8 mouse cellular contexts compared by ENCODE assay signal in the genomic region with DNA sequence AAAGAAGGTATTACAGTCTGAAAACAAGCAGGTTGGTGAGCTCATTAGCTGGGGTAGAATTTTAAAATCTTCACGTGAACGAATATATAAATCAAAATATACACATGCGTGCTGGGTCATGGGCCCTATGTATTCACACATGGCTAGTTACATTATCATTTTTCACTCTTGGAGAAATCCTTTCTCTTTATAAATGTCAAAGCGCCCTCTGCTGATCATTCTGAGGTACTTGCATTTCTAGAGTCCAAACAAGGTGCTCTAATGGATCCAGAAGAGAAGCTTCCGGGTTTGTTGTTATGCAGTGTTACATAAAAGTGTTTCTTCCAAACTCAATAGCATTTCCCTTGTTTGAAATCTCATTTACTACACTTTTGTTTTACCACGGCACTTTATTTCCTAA. TPM values are rescaled to one million over a fixed set of nuclear protein-coding genes. Genes with fewer than 3 reads are reported as not detected.
DNase-seq lines count a peak whose midpoint lies in the region; ATAC-seq and TF ChIP-seq lines count a peak whose summit lies in the region.

No protein-coding gene starts in this region.

- no peak overlapping the region for H3K4me2 ChIP-seq in embryonic facial prominence, embryonic 14.5 days (ENCODE audit: low read depth, low read length)
- no peak overlapping the region for H3K4me2 ChIP-seq in liver, embryonic 14.5 days (ENCODE audit: low read depth)

- WGBS in embryonic facial prominence, embryonic 14.5 days, result 19% methylated on average over 6 of the region's 6 CpGs
- WGBS in liver, embryonic 14.5 days (ENCODE audit: insufficient replicate concordance), result 16% methylated on average over 6 of the region's 6 CpGs

- no peak overlapping the region for H3K9ac ChIP-seq in embryonic facial prominence, embryonic 14.5 days (ENCODE audit: low read depth, low read length)
- no peak overlapping the region for H3K9ac ChIP-seq in liver, embryonic 14.5 days (replicated peaks)

- ATAC-seq in embryonic facial prominence, embryonic 14.5 days (ENCODE audit: low read depth), result no peak
- ATAC-seq in liver, embryonic 14.5 days (ENCODE audit: insufficient read depth), result peak; percentile 25; the same call in 1 of the 2 replicates

- peak; percentile 61 for TF ChIP-seq CTCF in liver, embryonic 14.5 days (IDR thresholded peaks at IDR 0.05; ENCODE audit: low read depth)

- no peak for TF ChIP-seq EP300 in liver, embryonic 14.5 days (IDR thresholded peaks at IDR 0.05; ENCODE audit: low read depth)

- H3K4me1 ChIP-seq in embryonic facial prominence, embryonic 14.5 days (ENCODE audit: control insufficient read depth, insufficient read depth, low read length), result no peaks in the 10 kb centered on the region
- no peaks in the 10 kb centered on the region for H3K4me1 ChIP-seq in liver, embryonic 14.5 days (replicated peaks; ENCODE audit: control insufficient read depth in 2 of 2, insufficient read depth in 2 of 2, low read length in 1 of 2)

- no peak overlapping the region for H3K27ac ChIP-seq in embryonic facial prominence, embryonic 14.5 days (replicated peaks; ENCODE audit: low read depth, low read length)
- no peak overlapping the region for H3K27ac ChIP-seq in liver, embryonic 14.5 days

- H3K9me3 ChIP-seq in embryonic facial prominence, embryonic 14.5 days (ENCODE audit: control insufficient read depth, low read length), result no peaks in the 10 kb centered on the region
- no peaks in the 10 kb centered on the region for H3K9me3 ChIP-seq in liver, embryonic 14.5 days (ENCODE audit: control insufficient read depth, low read length)

- no peaks in the 10 kb centered on the region for H3K27me3 ChIP-seq in embryonic facial prominence, embryonic 14.5 days (replicated peaks; ENCODE audit: control insufficient read depth, insufficient read depth, low read length)
- no peaks in the 10 kb centered on the region for H3K27me3 ChIP-seq in liver, embryonic 14.5 days (ENCODE audit: control insufficient read depth, insufficient read depth, low read length)
- no peaks in the 10 kb centered on the region for H3K27me3 ChIP-seq in splenic B cell, adult 2 months (ENCODE audit: control insufficient read depth, insufficient read depth, low read length, poor library complexity, severe bottlenecking)

- H3K4me3 ChIP-seq in embryonic facial prominence, embryonic 14.5 days (ENCODE audit: low read depth, low read length), result no peak overlapping the region
- H3K4me3 ChIP-seq in liver, embryonic 14.5 days (ENCODE audit: insufficient read depth in 1 of 2, low read depth in 2 of 2, low read length in 2 of 2), result no peak overlapping the region

- no peaks in the 10 kb centered on the region for H3K36me3 ChIP-seq in embryonic facial prominence, embryonic 14.5 days (ENCODE audit: control insufficient read depth, insufficient read depth, low read length)
- H3K36me3 ChIP-seq in liver, embryonic 14.5 days (replicated peaks; ENCODE audit: control insufficient read depth, insufficient read depth, low read depth), result no peaks in the 10 kb centered on the region
- no peaks in the 10 kb centered on the region for H3K36me3 ChIP-seq in splenic B cell, adult 2 months (ENCODE audit: control insufficient read depth, insufficient read depth, low read length, poor library complexity, severe bottlenecking)

- DNase-seq in heart, adult 18-20 months, result peak; percentile 19 to 59
- DNase-seq in heart, adult 11 months, result no peak
- peak; percentile 70 for DNase-seq in thymus, postnatal 0 days (ENCODE audit: low spot score)
- DNase-seq in thymus, postnatal 4 days, result no peak
- DNase-seq in embryonic facial prominence, embryonic 14.5 days (ENCODE audit: low spot score), result peak; percentile 86
- peak; percentile 40 to 61 (median 48) for DNase-seq in liver, embryonic 14.5 days (ENCODE audit: low read depth in 3 of 3, low spot score in 3 of 3)
- DNase-seq in splenic B cell, adult 2 months (ENCODE audit: low read depth, low spot score), result peak; percentile 68
- DNase-seq in spleen, adult 18-20 months, result no peak

RNA-seq across cellular contexts. Expression of gene Ifih1, which starts 15.6 kb away (rescaled TPM):
- total RNA-seq in heart, adult 18-20 months (2021), result 1 to 10 TPM; 5.3 to 5.5 TPM
- polyA plus RNA-seq in thymus, postnatal 0 days (2015; fragmentation: Nextera tagmentation; extraction: Ambion mirVana), result 10.7 and 11.4 TPM in 2 replicates
- 2.9 and 3.4 TPM in 2 replicates for polyA plus RNA-seq in embryonic facial prominence, embryonic 14.5 days (2014; fragmentation: Nextera tagmentation; extraction: Ambion mirVana)
- polyA plus RNA-seq in liver, embryonic 14.5 days (2012; rRNA removed), result 0.83 and 1.5 TPM in 2 replicates
- polyA plus RNA-seq in liver, embryonic 14.5 days (2014; fragmentation: Nextera tagmentation; extraction: Ambion mirVana), result 2.9 and 4.0 TPM in 2 replicates

RNA-seq across cellular contexts. Expression of gene Gca, which starts 33.6 kb away (rescaled TPM):
- total RNA-seq in heart, adult 18-20 months (2021), result 10 to 100 TPM; 24.6 to 24.7 TPM
- polyA plus RNA-seq in thymus, postnatal 0 days (2015; fragmentation: Nextera tagmentation; extraction: Ambion mirVana), result 1.8 and 1.9 TPM in 2 replicates
- 2.1 and 3.2 TPM in 2 replicates for polyA plus RNA-seq in embryonic facial prominence, embryonic 14.5 days (2014; fragmentation: Nextera tagmentation; extraction: Ambion mirVana)
- polyA plus RNA-seq in liver, embryonic 14.5 days (2012; rRNA removed), result 1.8 and 2.8 TPM in 2 replicates
- 1.9 and 2.1 TPM in 2 replicates for polyA plus RNA-seq in liver, embryonic 14.5 days (2014; fragmentation: Nextera tagmentation; extraction: Ambion mirVana)

RNA-seq across cellular contexts. Expression of gene Fap, which starts 56.6 kb away (rescaled TPM):
- 1 to 10 TPM; 2.2 to 3.5 TPM for total RNA-seq in heart, adult 18-20 months (2021)
- 1.8 and 3.4 TPM in 2 replicates for polyA plus RNA-seq in thymus, postnatal 0 days (2015; fragmentation: Nextera tagmentation; extraction: Ambion mirVana)
- polyA plus RNA-seq in embryonic facial prominence, embryonic 14.5 days (2014; fragmentation: Nextera tagmentation; extraction: Ambion mirVana), result 38.2 and 38.5 TPM in 2 replicates
- polyA plus RNA-seq in liver, embryonic 14.5 days (2012; rRNA removed), result 0.10 and 0.12 TPM in 2 replicates
- 0.17 TPM in 1 of 2 replicates, not detected in the other for polyA plus RNA-seq in liver, embryonic 14.5 days (2014; fragmentation: Nextera tagmentation; extraction: Ambion mirVana)

Comparison
In these comparisons a context has a peak if more than half of its experiments do, and no peak if none do; other contexts are left out.
1. DNase-seq: peak in heart, adult 18-20 months (2 of 2), thymus, postnatal 0 days (single experiment), embryonic facial prominence, embryonic 14.5 days (single experiment), liver, embryonic 14.5 days (3 of 3) and splenic B cell, adult 2 months (single experiment); none in heart, adult 11 months (single experiment), thymus, postnatal 4 days (single experiment) and spleen, adult 18-20 months (0 of 2).